Comparison of ENCODE assay signal across 9 mouse cellular contexts in the genomic region with DNA sequence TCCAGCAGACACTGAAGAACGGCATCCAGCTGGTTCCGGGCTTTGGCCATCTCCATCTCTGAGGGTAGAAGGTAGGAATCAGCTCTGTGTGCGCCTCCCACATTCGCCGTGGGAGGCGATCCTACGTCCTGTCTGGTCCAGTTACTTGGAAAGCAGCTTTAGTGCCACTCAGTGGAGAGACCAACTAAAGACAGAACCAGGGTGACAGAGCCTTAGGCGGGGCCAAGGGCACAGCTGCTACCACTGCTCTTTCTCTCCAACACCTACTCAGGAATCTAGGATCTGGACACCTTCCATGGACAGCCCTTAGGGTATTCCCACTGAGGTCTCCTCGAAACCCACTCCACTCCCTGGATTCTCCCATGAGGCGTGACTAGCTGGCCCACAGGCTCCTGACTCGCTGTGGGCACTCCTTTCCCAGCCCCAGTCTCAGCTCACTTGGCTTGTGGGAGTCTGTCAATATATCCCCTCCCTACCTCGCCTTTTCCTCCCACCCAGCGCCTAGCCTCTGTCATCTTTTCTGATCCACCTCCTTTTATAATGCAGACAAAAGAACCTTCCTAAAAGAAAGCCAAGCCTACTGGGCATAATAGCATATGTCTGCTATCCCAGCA. TPM values are rescaled to one million over a fixed set of nuclear protein-coding genes. Genes with fewer than 3 reads are reported as not detected.
DNase-seq lines count a peak whose midpoint lies in the region; ATAC-seq and TF ChIP-seq lines count a peak whose summit lies in the region.
"Had no signal": no experiment of that assay in that cellular context is flagged by ENCODE, and none has a peak within 500 bp of the region (broad histone marks: within the 10 kb centered on the region; RNA-seq: fewer than 3 reads in every experiment).

No protein-coding gene starts in this region.

- intact Hi-C loops in heart, postnatal 14 days (cut with DNase I) = no loop called here

- peaks cover 8 to 28% of the 10 kb centered on the region in 2 experiments for H3K4me1 ChIP-seq in heart, embryonic 14.5 days (ENCODE audit: control insufficient read depth in 2 of 2, insufficient read depth in 2 of 2, low read length in 2 of 2)
- peaks cover 3% of the 10 kb centered on the region for H3K4me1 ChIP-seq in hindbrain, embryonic 11.5 days (replicated peaks; ENCODE audit: control insufficient read depth, insufficient read depth, low read length)
- H3K4me1 ChIP-seq in midbrain, embryonic 13.5 days (replicated peaks) = peaks cover 34% of the 10 kb centered on the region
- peaks cover 19% of the 10 kb centered on the region for H3K4me1 ChIP-seq in thymus, adult 2 months (replicated peaks; ENCODE audit: control insufficient read depth, insufficient read depth, low read length)

- TF ChIP-seq POLR2A in thymus, adult 2 months (IDR thresholded peaks at IDR 0.05; ENCODE audit: control insufficient read depth, extremely low read depth, insufficient read depth, low read length, poor library complexity) = no peak

- H3K9me3 ChIP-seq in heart, embryonic 14.5 days (ENCODE audit: control insufficient read depth, low read length) = no peaks in the 10 kb centered on the region
- no peaks in the 10 kb centered on the region for H3K9me3 ChIP-seq in hindbrain, embryonic 11.5 days (ENCODE audit: control insufficient read depth, low read length)
- no peaks in the 10 kb centered on the region for H3K9me3 ChIP-seq in midbrain, embryonic 13.5 days

- no peak overlapping the region for H3K27ac ChIP-seq in heart, embryonic 14.5 days (replicated peaks in 1 of 2; ENCODE audit: control insufficient read depth in 1 of 2, insufficient read depth in 1 of 2, low read depth in 2 of 2, low read length in 2 of 2)
- H3K27ac ChIP-seq in hindbrain, embryonic 11.5 days (ENCODE audit: low read depth, low read length) = no peak overlapping the region
- no peak overlapping the region for H3K27ac ChIP-seq in midbrain, embryonic 13.5 days
- H3K27ac ChIP-seq in thymus, adult 2 months (ENCODE audit: control insufficient read depth, insufficient read depth, low read length) = no peak overlapping the region

- peaks cover 34% of the 10 kb centered on the region for H3K36me3 ChIP-seq in heart, embryonic 14.5 days (ENCODE audit: control insufficient read depth, insufficient read depth, low read length)
- 0 out of 2 replicates have a peak, but pooled peaks cover 5% of the 10 kb centered on the region for H3K36me3 ChIP-seq in hindbrain, embryonic 11.5 days (ENCODE audit: control insufficient read depth, insufficient read depth, low read length)
- peaks cover 40% of the 10 kb centered on the region for H3K36me3 ChIP-seq in midbrain, embryonic 13.5 days
- H3K36me3 ChIP-seq in thymus, adult 2 months (ENCODE audit: control insufficient read depth, insufficient read depth, low read length) = peaks cover 19% of the 10 kb centered on the region

- no peaks in the 10 kb centered on the region for H3K27me3 ChIP-seq in heart, embryonic 14.5 days (ENCODE audit: control insufficient read depth, insufficient read depth, low read length)
- no peaks in the 10 kb centered on the region for H3K27me3 ChIP-seq in hindbrain, embryonic 11.5 days (ENCODE audit: control insufficient read depth, insufficient read depth, low read length)
- peaks cover 8% of the 10 kb centered on the region; the same call in 1 of the 2 replicates for H3K27me3 ChIP-seq in midbrain, embryonic 13.5 days
- no peaks in the 10 kb centered on the region for H3K27me3 ChIP-seq in thymus, adult 2 months (ENCODE audit: control insufficient read depth, insufficient read depth, low read length)

- peak overlapping the region; percentile 85; the same call in 1 of the 2 replicates for H3K9ac ChIP-seq in heart, embryonic 14.5 days (ENCODE audit: low read length)
- H3K9ac ChIP-seq in hindbrain, embryonic 11.5 days (ENCODE audit: low read depth, low read length) = no peak overlapping the region; the same call in 1 of the 2 replicates
- peak overlapping the region; percentile 81; the same call in 1 of the 2 replicates for H3K9ac ChIP-seq in midbrain, embryonic 13.5 days (replicated peaks)

- no peak for DNase-seq in heart, postnatal 14 days
- DNase-seq in ZHBTc4 (ENCODE audit: low read depth, low spot score) = peak; percentile 56
- no peak for DNase-seq in hindbrain, embryonic 11.5 days (ENCODE audit: low spot score)
- DNase-seq in thymus, adult 2 months = no peak
- no peak for DNase-seq in adrenal gland, adult 18-20 months (ENCODE audit: low spot score in 2 of 2)
- DNase-seq in gastrocnemius, adult 8-10 months (ENCODE audit: low spot score in 2 of 2) = no peak
- DNase-seq: gastrocnemius, postnatal 10 days had no signal

- WGBS in heart, embryonic 14.5 days = 90% methylated on average over 13 of the region's 13 CpGs
- 87% methylated on average over 13 of the region's 13 CpGs for WGBS in hindbrain, embryonic 11.5 days
- 91% methylated on average over 13 of the region's 13 CpGs for WGBS in midbrain, embryonic 13.5 days
- 93% methylated on average over 13 of the region's 13 CpGs for WGBS in thymus, adult 2 months

- no peak for ATAC-seq in heart, embryonic 14.5 days (ENCODE audit: insufficient number of reproducible peaks, insufficient read depth, low FRiP score, low read depth)
- no peak for ATAC-seq in hindbrain, embryonic 11.5 days (ENCODE audit: low FRiP score)
- no peak for ATAC-seq in midbrain, embryonic 13.5 days

- peak overlapping the region; percentile 88 for H3K4me2 ChIP-seq in heart, embryonic 14.5 days (ENCODE audit: low read length)
- H3K4me2 ChIP-seq in hindbrain, embryonic 11.5 days (replicated peaks; ENCODE audit: low read depth, low read length) = no peak overlapping the region; the same call in 1 of the 2 replicates
- H3K4me2 ChIP-seq in midbrain, embryonic 13.5 days (replicated peaks) = peak overlapping the region; percentile 91

- no peak for TF ChIP-seq CTCF in thymus, adult 2 months (IDR thresholded peaks at IDR 0.05; ENCODE audit: borderline replicate concordance, control insufficient read depth, extremely low read depth, insufficient read depth, low read length, poor library complexity)

- H3K4me3 ChIP-seq in heart, embryonic 14.5 days (ENCODE audit: control insufficient read depth in 1 of 2, insufficient read depth in 1 of 2, low read depth in 1 of 2, low read length in 2 of 2) = peak overlapping the region in 1 of 2 experiments; percentile 69; a peak in 1 of 4 replicates
- H3K4me3 ChIP-seq in hindbrain, embryonic 11.5 days (ENCODE audit: low read depth, low read length) = peak overlapping the region; percentile 38; the same call in 1 of the 2 replicates
- H3K4me3 ChIP-seq in midbrain, embryonic 13.5 days (replicated peaks) = peak overlapping the region; percentile 56; the same call in 1 of the 2 replicates
- no peak overlapping the region for H3K4me3 ChIP-seq in thymus, adult 2 months (ENCODE audit: control insufficient read depth, insufficient read depth, low read length)

RNA-seq across cellular contexts. Expression of gene Lin37, which starts 1.6 kb away (rescaled TPM):
- 27.4 and 31.3 TPM in 2 replicates for polyA plus RNA-seq in heart, embryonic 14.5 days (2014; fragmentation: Nextera tagmentation; extraction: Ambion mirVana)
- 10 to 100 TPM; 14.4 to 16.4 TPM for total RNA-seq in heart, postnatal 14 days (2021)
- 44.7 and 48.3 TPM in 2 replicates for polyA plus RNA-seq in hindbrain, embryonic 11.5 days (2014; fragmentation: Nextera tagmentation; extraction: Ambion mirVana)
- 54.4 and 60.4 TPM in 2 replicates for polyA plus RNA-seq in midbrain, embryonic 13.5 days (2015; fragmentation: Nextera tagmentation; extraction: Ambion mirVana)
- polyA plus RNA-seq in thymus, adult 2 months (2012; rRNA removed) = 73.0 and 78.6 TPM in 2 replicates
- 10 to 100 TPM; 47.0 to 59.3 TPM for total RNA-seq in adrenal gland, adult 18-20 months (2021)
- total RNA-seq in gastrocnemius, adult 8-10 months (2022) = 10 to 100 TPM in 3 of 4 experiments, 1 to 10 TPM in 1; 8.1 to 12.4 (median 11.0) TPM

RNA-seq across cellular contexts. Expression of gene U2af1l4, which starts 5.1 kb away (rescaled TPM):
- polyA plus RNA-seq in heart, embryonic 14.5 days (2014; fragmentation: Nextera tagmentation; extraction: Ambion mirVana) = 110 and 115 TPM in 2 replicates
- total RNA-seq in heart, postnatal 14 days (2021) = 10 to 100 TPM; 63.8 to 65.6 TPM
- 83.0 and 100.0 TPM in 2 replicates for polyA plus RNA-seq in hindbrain, embryonic 11.5 days (2014; fragmentation: Nextera tagmentation; extraction: Ambion mirVana)
- polyA plus RNA-seq in midbrain, embryonic 13.5 days (2015; fragmentation: Nextera tagmentation; extraction: Ambion mirVana) = 92.5 and 102 TPM in 2 replicates
- polyA plus RNA-seq in thymus, adult 2 months (2012; rRNA removed) = 81.5 and 84.2 TPM in 2 replicates
- total RNA-seq in adrenal gland, adult 18-20 months (2021) = 10 to 100 TPM; 67.1 to 67.4 TPM
- 10 to 100 TPM; 53.4 to 57.5 (median 56.9) TPM for total RNA-seq in gastrocnemius, adult 8-10 months (2022)

RNA-seq across cellular contexts. Expression of gene Gm49396, which starts 5.1 kb away (rescaled TPM):
- 5.0 and 5.3 TPM in 2 replicates for polyA plus RNA-seq in heart, embryonic 14.5 days (2014; fragmentation: Nextera tagmentation; extraction: Ambion mirVana)
- 1 to 10 TPM; 1.9 to 2.4 TPM for total RNA-seq in heart, postnatal 14 days (2021)
- polyA plus RNA-seq in hindbrain, embryonic 11.5 days (2014; fragmentation: Nextera tagmentation; extraction: Ambion mirVana) = 7.8 and 9.8 TPM in 2 replicates
- 20.7 and 22.6 TPM in 2 replicates for polyA plus RNA-seq in midbrain, embryonic 13.5 days (2015; fragmentation: Nextera tagmentation; extraction: Ambion mirVana)
- polyA plus RNA-seq in thymus, adult 2 months (2012; rRNA removed) = 7.3 and 8.8 TPM in 2 replicates
- total RNA-seq in adrenal gland, adult 18-20 months (2021) = 1 to 10 TPM; 4.6 to 8.2 TPM
- 1 to 10 TPM in 3 of 4 experiments, under 1 TPM in 1; 0.56 to 1.9 (median 1.5) TPM for total RNA-seq in gastrocnemius, adult 8-10 months (2022)

RNA-seq across cellular contexts. Expression of gene Psenen, which starts 5.4 kb away (rescaled TPM):
- polyA plus RNA-seq in heart, embryonic 14.5 days (2014; fragmentation: Nextera tagmentation; extraction: Ambion mirVana) = 101 and 107 TPM in 2 replicates
- 10 to 100 TPM; 66.3 to 67.3 TPM for total RNA-seq in heart, postnatal 14 days (2021)
- 104 and 105 TPM in 2 replicates for polyA plus RNA-seq in hindbrain, embryonic 11.5 days (2014; fragmentation: Nextera tagmentation; extraction: Ambion mirVana)
- polyA plus RNA-seq in midbrain, embryonic 13.5 days (2015; fragmentation: Nextera tagmentation; extraction: Ambion mirVana) = 131 and 133 TPM in 2 replicates
- 130 and 176 TPM in 2 replicates for polyA plus RNA-seq in thymus, adult 2 months (2012; rRNA removed)
- total RNA-seq in adrenal gland, adult 18-20 months (2021) = 100 to 1,000 TPM; 130 to 154 TPM
- 100 to 1,000 TPM; 140 to 149 (median 146) TPM for total RNA-seq in gastrocnemius, adult 8-10 months (2022)

RNA-seq across cellular contexts. Expression of gene Proser3, which starts 5.9 kb away (rescaled TPM):
- 11.0 and 11.6 TPM in 2 replicates for polyA plus RNA-seq in heart, embryonic 14.5 days (2014; fragmentation: Nextera tagmentation; extraction: Ambion mirVana)
- 1 to 10 TPM; 4.6 to 5.3 TPM for total RNA-seq in heart, postnatal 14 days (2021)
- 11.4 and 18.4 TPM in 2 replicates for polyA plus RNA-seq in hindbrain, embryonic 11.5 days (2014; fragmentation: Nextera tagmentation; extraction: Ambion mirVana)
- 8.7 and 12.3 TPM in 2 replicates for polyA plus RNA-seq in midbrain, embryonic 13.5 days (2015; fragmentation: Nextera tagmentation; extraction: Ambion mirVana)
- polyA plus RNA-seq in thymus, adult 2 months (2012; rRNA removed) = 36.1 and 36.3 TPM in 2 replicates
- total RNA-seq in adrenal gland, adult 18-20 months (2021) = 1 to 10 TPM; 6.5 to 6.9 TPM
- total RNA-seq in gastrocnemius, adult 8-10 months (2022) = 1 to 10 TPM; 2.6 to 6.2 (median 3.7) TPM
